Mouse (Mus musculus) gastrocnemius, adult 8-10 months (tissue): ENCODE data around the gene Afap1l2. TPM values are rescaled to one million over a fixed set of nuclear protein-coding genes. Genes with fewer than 3 reads are reported as not detected.

Experiments used
- DNase-seq, 2 experiments: peaks; one replicate each; pipeline ENCODE4 v3.0.0; 2022; ENCODE audit warnings: low spot score in 2 of 2
- total RNA-seq, 4 experiments: library from RNA; stranded (reverse); gene quantifications; 2 replicates each; pipeline ENCODE4 v1.2.4; 2022

Gene Afap1l2
- total RNA-seq, 4 experiments from 2014 or later: 1.4 to 2.1 (median 1.8) TPM

DNA sequence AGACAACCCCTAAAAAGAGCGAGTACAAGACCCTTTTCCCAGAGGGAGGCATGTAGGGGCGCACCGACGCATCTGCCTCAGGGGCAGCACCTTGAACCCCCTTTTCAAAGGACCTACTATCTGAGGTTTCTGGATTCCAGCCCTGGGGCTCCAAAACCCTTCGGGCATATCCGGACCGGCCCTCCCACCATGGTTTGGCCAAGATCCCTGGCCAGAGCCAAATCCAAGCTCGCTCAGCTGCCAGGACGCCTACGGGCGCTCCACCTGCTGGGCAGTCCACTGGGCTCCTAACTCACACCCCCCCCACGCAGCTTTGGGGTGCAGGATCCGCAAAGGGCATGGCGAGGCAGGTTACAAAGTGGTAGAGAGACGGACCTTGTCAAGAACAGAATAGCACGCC is 737 bp downstream of the Afap1l2 start:
- peak in 1 of 2 experiments; percentile 10 for DNase-seq

DNA sequence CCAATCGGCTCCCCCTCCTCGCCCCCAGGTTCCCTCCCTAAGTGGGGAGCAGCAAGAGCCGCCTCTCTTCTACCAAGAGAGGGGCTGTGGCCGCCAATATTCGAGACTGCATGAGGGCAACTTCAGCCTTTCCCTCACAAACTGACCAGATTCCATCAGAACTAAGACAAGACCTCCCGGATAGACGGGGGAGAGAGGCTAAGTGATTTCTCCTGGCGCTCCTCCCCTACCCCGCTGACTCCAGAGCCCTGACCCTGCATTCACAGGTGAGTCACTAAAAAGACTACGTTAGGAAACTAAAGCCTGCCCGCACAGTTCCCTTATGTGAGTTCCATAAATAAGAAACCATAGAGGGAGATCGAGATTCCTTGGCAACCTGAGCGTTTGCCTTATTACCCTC is 1.2 kb downstream of the Afap1l2 start:
- DNase-seq: no peak

DNA sequence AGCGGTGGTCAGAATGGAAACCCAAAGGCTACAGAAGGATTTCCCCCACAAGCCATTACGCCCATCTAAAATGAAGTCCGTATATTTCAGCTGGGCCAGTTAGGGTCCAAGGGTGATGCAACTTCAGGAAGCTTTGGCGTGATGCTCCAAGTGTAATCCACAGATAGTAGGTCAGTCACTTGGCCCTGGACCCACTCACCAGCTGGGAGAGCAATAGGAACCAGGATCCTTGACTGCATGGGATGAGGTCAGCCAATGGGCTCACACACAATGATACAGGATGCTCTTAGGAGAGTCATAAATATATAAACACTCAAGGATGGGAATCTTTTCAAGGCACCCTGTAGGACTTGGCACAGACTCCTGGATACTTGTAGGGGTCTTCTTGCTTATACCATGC is 3.0 kb downstream of the Afap1l2 start:
- peak; percentile 29 to 49 for DNase-seq

DNA sequence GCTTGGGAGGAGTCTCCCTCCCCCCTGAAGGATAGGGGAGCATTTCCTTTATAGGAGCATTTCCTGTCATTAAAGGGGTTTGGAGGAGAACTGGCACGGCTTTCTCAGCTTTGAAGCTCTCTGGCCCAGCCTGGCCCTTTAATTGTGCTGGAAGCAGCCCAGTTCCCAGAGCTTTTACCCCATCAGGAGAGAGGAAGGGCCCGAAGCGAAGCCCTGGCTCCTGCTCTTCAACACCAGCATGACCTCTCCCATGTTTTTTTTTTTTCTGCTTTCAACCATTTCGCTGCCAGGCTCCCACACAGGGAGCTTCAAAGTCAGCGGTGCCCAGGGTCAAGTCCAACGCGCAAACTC is 4.6 kb downstream of the Afap1l2 start:
- no peak for DNase-seq

DNA sequence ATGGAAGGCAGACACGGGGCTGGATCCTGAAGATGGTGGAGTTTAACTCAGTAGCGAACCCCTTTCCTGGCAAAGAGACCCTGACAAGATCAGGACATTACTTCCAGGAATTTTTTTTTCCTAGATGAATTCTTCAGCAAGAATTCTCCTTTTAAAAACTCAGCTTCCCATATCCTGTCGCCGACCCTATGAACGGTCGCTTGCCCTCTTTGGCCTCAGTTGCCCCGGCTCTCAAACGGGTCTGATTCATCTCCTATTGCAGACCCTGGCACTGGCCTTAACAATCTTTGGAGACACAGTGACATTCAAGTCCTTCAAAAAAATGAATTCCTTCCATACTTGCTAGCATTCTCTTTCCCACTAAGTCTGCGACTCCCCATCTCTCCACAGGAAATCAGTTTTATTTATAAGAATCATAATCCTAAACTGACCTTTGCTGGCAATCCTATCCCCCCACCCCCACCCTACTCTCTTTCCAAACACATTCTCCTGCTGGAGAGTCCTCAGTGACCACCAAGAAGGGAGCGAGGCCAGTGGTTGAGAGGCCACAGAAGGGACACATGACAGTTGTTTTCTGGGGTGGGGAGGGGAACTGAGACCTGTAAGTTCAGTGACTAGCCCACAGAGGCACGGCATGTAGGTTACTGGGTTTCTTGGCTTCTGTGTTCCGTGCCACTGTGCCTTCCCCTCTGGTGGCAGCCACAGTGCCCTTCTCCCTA is 5.1 kb downstream of the Afap1l2 start:
- no peak for DNase-seq

DNA sequence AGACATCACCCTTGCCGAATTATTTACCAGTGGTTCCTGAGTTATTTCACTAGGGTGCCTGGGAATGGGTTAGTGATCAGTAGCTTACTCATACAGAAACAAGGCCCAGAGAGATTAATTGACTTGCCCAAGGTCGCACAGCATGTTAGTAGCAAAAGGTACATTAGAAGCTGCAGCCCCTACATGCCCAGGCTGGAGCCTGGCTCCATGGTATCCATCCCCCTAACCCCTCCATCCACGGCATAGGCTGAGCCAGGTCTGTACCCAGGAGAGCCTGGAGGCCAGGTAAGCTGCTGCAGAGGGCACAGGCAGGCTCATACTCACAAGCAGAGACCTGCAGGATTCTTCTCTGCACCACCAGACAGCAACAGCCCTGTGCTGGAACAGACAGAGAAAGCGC is 6.1 kb downstream of the Afap1l2 start:
- no peak for DNase-seq

DNA sequence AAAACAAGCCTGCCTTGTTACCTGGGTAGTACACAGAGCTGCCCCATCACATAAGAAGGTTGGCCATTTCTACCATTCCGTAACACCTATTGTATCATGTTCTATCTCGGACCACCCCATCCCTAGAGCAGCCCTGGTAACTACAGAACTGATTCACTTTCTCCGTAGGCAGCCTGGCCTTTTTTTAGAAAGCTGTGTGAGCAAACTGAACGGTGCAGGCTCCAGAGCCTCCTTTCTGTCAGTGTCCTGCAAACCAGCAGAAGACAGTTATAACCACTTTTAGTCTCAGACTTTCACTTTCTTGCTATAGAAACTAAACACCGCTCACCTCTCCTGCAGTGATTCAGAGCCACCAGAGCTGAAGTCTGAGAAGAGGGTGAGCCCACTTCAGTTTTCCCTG is 7.4 kb downstream of the Afap1l2 start:
- DNase-seq: no peak

DNA sequence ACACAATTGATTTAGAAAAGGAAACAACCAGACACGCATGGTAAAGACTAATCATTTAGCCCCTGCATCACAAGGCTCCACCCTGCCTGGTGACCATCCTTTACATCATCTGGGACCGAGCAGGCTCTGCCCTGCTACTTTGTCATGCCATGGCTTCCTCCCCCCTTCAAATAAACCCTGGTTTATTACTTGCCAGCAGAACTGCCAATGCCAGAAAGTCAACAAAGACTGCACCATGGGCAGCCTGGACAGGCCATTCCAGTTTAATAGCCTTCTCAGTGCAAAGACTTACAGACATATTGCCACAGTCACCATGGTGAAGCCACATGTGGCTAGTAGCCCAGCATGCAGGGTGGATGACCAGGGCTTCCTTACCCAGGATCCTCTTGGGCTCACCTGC is 8.2 kb downstream of the Afap1l2 start:
- no peak for DNase-seq

DNA sequence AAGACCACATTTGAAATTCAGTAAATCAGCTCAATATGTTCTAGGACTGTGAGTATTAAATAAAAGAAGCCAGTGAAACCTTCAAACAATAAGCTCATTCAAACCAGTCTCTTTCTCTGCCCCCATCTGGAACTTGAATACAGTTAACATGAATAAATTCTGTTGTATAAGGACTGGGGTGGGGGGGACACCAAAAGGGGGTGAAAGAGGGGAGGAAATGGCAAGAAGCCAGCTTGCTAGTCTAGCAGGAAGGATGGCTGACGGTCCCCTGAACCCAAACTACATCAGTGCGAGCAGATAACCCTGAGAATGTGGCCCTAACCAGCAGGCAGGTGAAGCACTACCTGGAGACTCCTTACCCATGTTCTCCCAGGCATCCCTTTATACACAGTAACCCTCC is 9.1 kb downstream of the Afap1l2 start:
- DNase-seq: no peak

DNA sequence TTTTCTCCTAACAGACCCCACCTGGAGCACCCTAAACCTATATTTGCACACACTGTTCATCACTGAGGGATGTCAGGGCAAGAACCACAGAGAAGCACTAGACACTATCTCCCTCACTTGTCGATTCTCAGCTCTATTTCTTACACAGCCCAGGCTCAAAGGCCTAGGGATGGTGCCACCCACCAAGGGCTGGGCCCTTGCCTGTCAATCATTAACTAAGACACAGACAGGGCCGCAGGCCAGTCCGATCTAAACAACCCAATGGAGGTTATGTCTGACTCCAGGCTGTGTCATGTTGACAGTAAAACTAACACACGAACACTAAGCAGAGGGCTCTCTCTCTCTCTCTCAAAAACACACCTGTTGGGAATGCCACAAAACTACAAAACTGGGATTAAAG is 9.7 kb downstream of the Afap1l2 start:
- no peak for DNase-seq

DNA sequence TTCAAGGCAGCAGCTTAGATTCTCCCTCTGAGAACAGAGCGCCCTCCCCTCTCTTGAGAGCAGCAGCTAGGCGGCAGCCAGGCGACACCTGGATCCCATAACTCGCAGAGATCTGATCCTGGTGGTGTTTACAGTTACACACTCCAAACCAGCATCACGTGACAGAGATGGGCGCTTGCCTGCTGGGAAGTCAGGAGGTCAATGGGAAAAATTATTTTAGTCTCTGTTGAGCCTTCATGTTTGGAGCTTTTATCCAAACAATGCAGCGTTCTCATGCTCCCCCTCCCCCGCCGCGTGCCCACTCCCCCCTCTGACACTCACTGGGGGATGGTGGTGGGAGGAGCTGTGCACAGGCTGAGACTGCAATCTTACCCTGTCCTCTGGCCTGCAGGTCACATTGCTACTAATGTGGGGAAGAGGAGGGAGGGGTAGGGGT is 10.8 kb downstream of the Afap1l2 start:
- DNase-seq: peak in 1 of 2 experiments; percentile 46

DNA sequence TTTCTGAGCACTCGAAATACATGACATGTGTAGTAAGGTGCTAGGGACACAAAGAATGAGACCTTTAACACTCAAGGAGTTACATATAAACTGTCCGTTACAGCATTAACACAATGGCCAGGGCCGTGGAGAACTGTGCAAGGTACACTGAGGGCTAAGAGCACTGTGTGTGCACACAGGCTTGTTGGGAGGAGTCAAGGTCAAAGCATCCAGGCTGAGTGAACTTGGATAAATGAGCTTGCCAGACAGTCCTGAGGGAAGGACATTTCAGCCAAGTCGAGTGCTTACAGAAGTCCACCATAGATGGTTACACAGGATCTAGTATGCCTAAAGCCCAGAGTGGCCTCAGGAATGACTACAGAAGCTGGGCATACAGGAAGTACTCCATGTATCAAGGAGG is 12.6 kb downstream of the Afap1l2 start:
- DNase-seq: no peak

DNA sequence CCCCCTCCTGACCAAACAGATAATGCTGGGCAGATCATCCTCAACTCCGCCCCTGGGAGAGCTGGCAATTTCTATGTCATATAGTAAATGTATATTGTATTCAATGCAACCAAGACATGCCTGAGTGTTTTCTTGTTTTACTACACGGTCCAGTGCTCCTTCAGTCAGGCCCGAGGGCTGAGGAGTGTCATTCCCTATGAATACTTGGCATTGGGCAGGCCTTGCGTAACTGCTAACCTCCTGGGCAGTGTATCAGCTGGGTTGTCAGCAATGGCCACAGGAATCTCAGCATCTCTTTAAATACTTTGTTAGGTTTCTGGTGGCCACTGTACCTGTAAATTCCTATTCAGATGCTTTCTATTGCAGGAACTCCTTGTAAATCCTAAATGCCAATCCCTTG is 13.4 kb downstream of the Afap1l2 start:
- no peak for DNase-seq

DNA sequence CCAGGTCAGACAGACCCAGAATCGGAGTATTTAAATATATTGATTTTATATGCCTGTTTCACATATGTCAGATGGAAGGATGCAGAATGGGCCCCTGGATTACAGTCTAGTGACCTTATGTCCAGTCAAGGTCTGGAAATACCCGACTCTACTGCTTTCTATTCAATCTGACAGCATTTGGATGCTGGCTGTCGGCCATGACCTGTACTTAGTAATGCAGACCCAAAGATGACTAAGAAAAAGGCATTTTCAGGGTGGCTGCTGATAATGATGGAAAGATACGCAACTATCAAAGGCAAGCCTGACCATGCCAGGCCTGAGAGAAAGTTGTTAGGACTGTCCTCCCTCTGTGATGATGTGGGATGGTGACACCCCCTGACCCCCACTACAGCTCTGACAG is 14.3 kb downstream of the Afap1l2 start:
- no peak for DNase-seq

DNA sequence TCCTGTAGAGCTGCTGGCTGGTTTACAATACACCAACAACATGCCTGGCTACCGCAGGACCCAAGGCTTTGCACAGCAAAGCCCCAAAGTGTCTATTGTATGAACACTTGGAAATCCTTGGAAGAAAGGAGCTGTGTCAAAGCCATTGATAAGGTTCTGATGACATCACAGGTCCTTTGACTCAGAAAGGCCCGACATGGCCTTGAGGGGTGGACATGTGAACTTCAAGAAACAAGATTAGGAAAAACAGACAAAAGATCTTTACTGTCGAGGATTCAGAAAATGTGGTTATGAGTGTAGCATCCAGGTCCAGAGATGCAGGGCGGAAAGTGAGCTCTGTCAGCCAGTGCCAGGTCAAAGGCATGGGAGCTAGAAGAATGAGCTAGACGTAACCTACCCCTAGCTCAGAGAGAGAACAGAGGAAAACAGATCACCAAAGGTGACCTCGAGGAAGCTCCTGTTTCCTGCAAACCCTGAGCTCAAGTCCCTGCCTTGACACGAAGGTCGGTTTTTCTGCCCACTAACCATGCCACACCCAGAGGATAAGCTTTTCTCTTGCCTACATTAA is 15.0 kb downstream of the Afap1l2 start:
- no peak for DNase-seq

DNA sequence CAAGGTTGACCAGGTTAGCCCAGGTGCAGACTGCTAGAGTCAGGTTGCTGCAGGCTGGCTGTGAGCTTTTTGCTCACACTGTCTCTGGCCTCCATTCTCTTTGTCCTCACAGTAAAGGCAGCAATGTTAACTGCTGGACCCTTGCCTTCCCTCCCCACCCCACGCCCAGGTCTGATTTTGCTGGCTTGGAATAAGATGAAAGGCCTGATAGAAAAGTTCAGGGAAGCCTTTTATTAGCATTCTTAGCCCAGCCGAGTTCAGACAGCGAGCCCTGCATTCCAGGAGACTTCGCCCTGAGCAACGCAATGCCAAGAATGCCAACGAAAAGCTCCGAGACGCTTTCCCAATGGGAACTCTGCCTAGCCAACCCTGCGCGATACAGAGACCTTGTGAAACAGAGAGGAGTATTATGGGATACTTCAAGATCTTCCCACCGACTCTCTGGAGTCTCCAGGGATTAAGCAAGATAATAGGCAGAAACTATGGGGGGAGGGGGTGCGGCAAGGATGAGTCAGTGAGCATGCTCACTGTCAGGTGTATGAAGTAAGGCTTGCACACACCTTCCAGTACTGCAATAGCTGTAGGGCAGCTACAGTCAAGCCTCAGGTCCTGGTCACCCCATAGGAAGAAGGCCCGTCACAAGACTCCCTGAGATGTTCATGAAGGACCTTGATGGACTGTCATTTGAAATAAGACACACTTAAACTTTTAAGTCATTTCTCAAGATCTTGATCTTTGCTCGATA is 17.5 kb downstream of the Afap1l2 start:
- no peak for DNase-seq

DNA sequence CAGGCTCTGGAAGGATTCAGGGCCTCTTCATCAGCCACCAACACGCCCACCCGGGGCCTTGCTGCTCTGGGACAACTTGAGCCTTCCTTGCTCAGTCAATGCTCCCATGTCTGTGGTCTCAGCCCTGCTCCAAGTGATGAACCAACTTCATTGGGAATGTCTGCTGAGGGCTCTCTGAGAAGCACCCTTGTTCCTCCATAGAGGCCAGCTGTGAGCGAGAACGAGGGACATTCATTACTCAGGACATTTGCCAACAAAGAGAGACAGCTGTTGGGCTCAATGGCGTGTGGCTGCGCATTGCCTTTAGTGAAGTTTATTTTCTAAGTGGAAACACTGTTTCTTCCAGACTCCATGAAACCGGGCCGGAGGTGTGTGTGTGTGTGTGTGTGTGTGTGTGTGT is 18.9 kb downstream of the Afap1l2 start:
- no peak for DNase-seq

DNA sequence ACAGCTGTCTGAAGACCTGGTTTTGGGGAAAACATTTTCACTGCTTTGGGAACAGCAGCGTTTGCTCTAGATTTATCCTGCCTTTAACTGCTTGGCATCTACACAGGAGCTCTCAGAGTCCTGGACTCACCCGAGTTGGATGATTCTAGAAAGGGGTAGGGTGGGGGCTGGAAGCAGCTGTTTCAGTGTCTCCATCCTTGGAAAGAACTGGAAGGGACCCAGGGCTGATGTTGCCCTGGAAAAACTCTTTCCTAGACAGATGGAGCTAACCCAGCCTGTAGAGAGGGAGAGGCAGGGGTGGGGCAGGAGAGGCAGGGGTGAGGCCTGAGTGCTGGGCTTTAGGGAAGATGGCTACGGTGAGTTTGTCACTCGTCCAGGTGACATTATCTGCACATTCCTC is 23.8 kb downstream of the Afap1l2 start:
- no peak for DNase-seq

DNA sequence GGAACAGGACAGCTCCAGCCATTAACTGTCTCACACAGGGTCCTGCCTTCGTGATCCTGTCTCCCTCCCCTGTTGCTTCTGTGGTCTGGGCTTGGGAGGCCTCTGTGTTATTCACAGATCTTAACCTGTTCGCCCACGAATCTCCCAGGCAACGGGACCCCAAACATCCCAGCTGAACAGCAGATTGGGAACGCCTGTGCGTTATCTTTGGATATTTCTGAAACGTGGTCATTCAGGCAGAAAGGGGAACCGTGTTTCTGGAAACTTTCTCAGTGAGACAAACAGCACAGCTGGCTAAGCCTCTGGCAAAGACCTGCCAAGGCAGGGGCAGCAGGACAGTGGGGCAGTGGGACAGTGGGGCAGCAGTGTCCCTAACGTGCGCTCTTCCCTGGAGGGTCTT is 24.3 kb downstream of the Afap1l2 start:
- no peak for DNase-seq

DNA sequence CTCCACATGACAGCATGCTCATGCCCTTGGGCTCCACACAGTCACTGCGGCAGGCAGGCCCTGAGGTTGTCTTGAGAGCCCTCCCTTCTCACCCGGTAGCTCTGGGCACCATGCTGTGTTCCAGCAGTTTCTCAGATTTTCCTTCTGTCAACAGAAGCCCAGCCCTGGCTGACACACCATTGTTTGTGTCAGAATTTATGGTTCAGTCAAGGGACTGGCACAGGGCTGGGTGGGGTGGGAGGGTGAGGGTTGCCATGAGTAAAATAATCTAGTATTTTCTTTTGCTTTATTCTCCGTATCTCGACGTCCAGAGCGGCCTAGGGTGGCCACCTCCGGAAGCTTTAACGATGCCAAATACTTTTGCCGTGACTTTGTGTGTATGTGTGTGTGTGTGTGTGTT is 26.3 kb downstream of the Afap1l2 start:
- no peak for DNase-seq

DNA sequence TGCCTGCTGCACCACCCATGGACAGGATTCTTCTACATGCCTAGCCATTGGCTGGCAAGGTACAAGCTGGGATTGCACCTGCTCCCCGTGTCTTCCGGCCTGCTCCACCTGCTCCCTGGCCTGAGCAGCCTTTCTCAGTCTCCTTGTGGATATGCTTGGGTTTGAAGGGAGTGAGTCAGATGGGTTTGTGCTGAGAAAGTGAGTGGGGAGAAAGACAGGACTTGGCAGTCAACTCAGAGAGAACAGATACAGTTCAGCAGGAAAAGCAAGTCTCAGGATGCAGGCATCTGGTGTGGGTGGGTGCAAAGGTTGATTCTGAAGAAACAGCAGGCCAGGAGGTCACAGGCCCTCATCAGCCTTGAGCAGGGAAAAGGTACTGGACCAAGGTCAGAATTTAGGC is 27.2 kb downstream of the Afap1l2 start:
- DNase-seq: no peak

DNA sequence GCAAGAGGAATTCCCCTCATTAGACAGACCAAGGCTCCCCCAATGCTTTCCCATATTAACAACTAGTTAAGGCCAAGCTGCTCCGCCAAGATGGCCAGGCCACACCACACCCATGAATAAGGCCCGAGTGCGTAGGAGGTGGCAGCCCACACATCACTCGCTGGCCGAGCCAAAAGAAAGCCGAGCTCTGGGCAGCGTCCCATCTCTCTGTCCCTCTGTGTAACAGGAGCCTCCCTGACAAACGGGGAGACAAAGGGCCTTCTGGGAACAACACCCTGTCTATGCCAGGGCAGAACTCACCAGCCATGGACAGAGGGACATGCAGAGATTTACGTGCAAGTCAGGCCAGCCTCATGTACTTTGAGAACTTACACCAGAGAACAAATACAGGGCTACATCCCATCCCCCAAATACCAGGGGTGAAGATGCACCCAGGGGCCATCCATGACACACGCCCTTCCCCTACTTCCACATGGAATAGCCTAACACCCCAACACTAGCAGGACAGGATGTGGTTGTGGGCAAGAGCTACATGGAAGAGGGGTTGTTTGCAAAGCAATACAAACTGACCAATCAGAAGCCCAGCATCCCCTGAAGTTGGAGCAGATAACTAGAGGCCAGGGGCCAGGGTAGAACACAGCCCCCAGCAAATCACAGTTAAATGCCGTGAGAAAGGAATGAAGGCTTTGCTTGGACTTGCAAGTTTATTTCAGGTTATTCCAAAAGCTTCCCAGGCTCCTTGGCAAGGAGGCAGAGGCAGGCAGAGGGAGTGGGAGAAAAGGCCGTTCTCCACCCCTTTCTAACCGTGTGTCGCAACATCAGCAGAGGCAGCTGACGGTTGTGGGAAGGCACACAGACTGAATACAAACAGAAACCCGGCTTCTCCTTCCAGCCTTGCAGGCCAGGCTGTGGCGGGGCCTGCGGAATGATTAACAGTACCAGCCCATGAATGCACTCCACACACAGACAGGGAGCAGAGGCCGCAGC is 30.8 kb downstream of the Afap1l2 start:
- DNase-seq: peak; percentile 31 to 43
